Mouse (Mus musculus) cortical plate, adult 2 months (tissue): ENCODE measurements around the gene Camk1d. TPM values are rescaled to one million over a fixed set of nuclear protein-coding genes. Genes with fewer than 3 reads are reported as not detected.
A peak's percentile ranks its signal among the peaks of the same experiment; 100 is the strongest.

Experiments used
- H3K27ac ChIP-seq: fragments of 200-500 bp; 2 replicates; pipeline ENCODE4 v1.5.1; 2012; ENCODE audit warnings: low read length, control low read depth, inconsistent platforms; ENCODE audit not compliant: insufficient read depth
- H3K4me1 ChIP-seq: fragments of 200-500 bp; 2 replicates; pipeline ENCODE4 v1.6.1; 2011; ENCODE audit warnings: low read length; ENCODE audit not compliant: control insufficient read depth, insufficient read depth
- H3K4me3 ChIP-seq: fragments of 200-500 bp; 2 replicates; pipeline ENCODE4 v1.5.1; 2011; ENCODE audit warnings: mild to moderate bottlenecking, low read length, control low read depth; ENCODE audit not compliant: insufficient read depth
- CTCF ChIP-seq: fragments of 200-500 bp; IDR thresholded peaks from 2 replicates; pipeline ENCODE4 v1.5.1; 2011; ENCODE audit warnings: mild to moderate bottlenecking, control low read depth, low read length; ENCODE audit not compliant: insufficient read depth; ENCODE audit errors: extremely low read depth
- POLR2A ChIP-seq: fragments of 200-500 bp; IDR thresholded peaks from 2 replicates; pipeline ENCODE4 v1.6.1; 2011; ENCODE audit warnings: mild to moderate bottlenecking, low read length, control low read depth; ENCODE audit not compliant: insufficient read depth; ENCODE audit errors: extremely low read depth
- polyA plus RNA-seq: library from polyadenylated mRNA; depleted of rRNA; stranded (reverse); fragments of >200 nt; gene quantifications from 2 replicates; pipeline ENCODE4 v1.2.3, GENCODE M21; 2012

Camk1d gene
- polyA plus RNA-seq, 1 experiment, result 39.9 TPM

DNA sequence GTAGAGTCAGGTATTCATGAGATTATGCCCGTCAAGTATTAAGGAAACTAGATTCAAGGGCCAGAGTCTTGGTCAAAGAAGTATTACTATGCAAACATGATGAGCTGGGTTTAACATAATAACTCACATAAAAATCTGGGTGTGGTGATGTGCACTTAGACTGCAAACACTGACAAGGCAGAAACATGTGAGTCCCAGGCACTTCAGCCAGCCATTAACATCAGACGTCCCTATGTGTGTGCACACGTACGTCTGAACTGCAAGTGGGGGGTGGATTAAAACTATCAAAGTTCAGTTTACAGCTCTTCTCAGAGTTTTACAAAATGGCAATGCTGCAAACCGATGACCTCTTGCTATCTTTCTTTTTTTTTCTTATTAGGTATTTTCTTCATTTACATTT, 68.0 kb downstream of the Camk1d start:
- TF ChIP-seq CTCF, result no peak
- no peak for TF ChIP-seq POLR2A
- Histone ChIP-seq H3K4me3 (no peak overlapping the region), H3K4me1 (peaks cover 15% of the 10 kb centered on the region), H3K27ac (no peak overlapping the region)

DNA sequence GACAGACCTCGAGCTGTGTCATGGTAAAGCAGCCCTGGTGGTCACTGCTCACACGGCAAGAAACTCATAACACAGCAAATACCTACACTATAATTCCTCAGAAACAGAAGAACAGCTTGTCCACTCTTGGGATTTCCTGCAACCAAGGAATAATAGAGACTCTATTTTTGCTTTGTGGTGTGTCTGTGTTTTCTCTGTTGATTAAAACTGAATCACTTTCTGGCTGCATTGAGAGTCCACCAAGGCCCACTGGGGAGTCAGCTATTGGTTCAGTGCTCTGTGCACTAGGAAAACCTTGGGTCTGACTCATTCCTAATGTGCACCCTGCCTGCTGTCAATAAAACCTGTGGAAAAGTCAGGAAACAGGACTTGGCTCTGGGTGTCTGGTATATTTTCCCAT, 68.7 kb downstream of the Camk1d start:
- no peak overlapping the region for H3K4me3 ChIP-seq
- no peak overlapping the region for H3K27ac ChIP-seq
- peaks cover 12% of the 10 kb centered on the region for H3K4me1 ChIP-seq
- no peak for TF ChIP-seq POLR2A
- no peak for TF ChIP-seq CTCF

DNA sequence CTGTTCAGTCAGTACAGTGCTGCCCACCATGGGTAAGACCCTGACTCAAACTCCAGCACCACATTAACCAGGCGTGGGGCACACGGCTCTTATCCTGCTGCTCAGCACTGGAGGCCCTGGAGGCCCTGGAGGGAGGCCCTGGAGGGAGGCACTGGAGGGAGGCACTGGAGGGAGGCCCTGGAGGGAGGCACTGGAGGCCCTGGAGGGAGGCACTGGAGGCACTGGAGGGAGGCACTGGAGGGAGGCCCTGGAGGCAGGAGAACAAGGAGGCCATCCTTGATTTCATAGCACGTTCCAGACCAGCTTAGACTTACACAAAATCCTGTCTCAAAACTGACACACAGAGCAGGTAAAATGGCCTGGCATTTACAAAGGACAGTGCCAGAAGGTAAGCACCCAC, 70.4 kb downstream of the Camk1d start:
- no peak overlapping the region for H3K27ac ChIP-seq
- TF ChIP-seq POLR2A, result no peak
- no peak for TF ChIP-seq CTCF
- H3K4me3 ChIP-seq, result no peak overlapping the region
- peaks cover 15% of the 10 kb centered on the region for H3K4me1 ChIP-seq

DNA sequence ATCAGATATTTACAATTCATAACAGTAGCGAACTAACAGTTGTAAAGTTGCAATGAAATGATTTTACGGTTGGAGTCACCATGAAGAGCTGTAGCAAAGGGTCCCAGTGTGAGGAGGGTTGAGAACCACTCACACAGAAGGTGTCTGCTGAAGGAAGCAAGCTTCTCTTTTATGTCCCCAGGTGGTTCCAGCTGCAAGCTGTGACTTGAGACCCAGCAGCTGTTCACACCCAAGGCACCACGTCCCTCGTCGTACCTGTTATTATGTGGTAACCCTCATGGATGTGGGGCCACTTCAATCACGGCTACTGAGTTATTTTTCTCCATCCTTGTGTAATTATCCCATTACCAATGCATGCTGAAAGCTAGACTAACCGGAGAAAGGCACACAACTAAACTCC, 71.1 kb downstream of the Camk1d start:
- H3K4me3 ChIP-seq, result no peak overlapping the region
- H3K4me1 ChIP-seq, result peaks cover 15% of the 10 kb centered on the region
- no peak overlapping the region for H3K27ac ChIP-seq
- TF ChIP-seq CTCF (no peak), POLR2A (no peak)

DNA sequence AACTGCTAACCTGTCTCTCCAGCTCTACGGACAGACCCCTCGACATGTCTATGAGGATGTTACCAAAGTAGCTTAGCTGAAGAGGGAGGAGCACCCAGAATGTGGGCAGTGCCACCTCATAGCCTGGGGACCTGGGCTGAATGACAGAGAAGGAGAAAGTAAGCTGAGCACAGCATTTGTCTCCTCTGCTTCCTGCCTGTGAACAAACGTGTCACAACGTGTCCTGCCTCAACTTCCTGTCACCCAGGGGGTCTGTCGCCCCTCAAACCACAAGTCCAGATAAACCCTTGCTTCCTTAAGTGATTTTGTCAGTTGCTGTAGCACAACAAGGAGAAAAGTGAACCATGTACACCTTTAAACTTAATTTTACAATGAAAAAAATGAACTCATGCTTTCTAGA, 71.7 kb downstream of the Camk1d start:
- no peak overlapping the region for H3K27ac ChIP-seq
- TF ChIP-seq CTCF (no peak), POLR2A (no peak)
- H3K4me3 ChIP-seq, result no peak overlapping the region
- H3K4me1 ChIP-seq, result peaks cover 15% of the 10 kb centered on the region

DNA sequence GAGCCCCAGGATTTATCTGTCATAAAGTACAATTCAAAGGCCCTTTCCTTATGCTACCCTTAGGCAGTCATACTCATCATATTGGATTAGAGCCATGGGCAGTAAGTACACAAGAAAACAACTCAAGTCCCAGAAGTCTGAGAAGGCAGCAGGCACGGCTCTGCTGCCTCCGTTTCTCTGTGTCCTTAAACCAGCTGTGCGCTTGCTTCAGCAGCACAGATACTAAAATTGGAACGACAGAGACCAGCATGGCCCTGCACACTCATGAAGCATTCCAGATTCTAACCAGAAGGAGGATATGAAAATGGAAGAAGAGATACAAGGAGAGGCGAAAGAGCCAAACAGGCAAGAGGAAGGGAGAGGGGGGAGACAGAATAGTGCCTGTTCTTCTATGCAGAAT, 72.6 kb downstream of the Camk1d start:
- Histone ChIP-seq H3K4me1 (peaks cover 21% of the 10 kb centered on the region), H3K4me3 (no peak overlapping the region), H3K27ac (0 out of 2 replicates have a peak overlapping the region, but pooled peaks have one; percentile 8)
- TF ChIP-seq CTCF (no peak), POLR2A (no peak)

DNA sequence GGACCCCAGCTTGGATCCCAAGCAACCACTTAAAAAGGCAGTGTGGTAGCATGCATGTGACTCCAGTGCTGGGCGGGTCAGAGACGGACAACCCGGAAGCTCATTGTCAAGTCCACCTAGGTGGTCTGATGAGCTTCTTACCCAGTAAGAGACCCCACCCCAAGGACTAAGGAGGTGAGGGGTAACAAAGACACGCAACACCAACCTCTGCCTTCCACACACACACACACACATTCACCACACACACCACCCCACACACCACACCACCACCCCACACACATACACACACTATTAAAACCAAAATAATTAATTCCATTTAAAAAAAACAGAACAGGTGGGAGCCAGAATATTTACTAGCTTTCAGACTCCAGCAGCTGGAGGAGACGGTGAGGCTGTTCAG, 73.7 kb downstream of the Camk1d start:
- no peak overlapping the region for H3K27ac ChIP-seq
- no peak for TF ChIP-seq POLR2A
- TF ChIP-seq CTCF, result no peak
- H3K4me3 ChIP-seq, result no peak overlapping the region
- H3K4me1 ChIP-seq, result peaks cover 21% of the 10 kb centered on the region

DNA sequence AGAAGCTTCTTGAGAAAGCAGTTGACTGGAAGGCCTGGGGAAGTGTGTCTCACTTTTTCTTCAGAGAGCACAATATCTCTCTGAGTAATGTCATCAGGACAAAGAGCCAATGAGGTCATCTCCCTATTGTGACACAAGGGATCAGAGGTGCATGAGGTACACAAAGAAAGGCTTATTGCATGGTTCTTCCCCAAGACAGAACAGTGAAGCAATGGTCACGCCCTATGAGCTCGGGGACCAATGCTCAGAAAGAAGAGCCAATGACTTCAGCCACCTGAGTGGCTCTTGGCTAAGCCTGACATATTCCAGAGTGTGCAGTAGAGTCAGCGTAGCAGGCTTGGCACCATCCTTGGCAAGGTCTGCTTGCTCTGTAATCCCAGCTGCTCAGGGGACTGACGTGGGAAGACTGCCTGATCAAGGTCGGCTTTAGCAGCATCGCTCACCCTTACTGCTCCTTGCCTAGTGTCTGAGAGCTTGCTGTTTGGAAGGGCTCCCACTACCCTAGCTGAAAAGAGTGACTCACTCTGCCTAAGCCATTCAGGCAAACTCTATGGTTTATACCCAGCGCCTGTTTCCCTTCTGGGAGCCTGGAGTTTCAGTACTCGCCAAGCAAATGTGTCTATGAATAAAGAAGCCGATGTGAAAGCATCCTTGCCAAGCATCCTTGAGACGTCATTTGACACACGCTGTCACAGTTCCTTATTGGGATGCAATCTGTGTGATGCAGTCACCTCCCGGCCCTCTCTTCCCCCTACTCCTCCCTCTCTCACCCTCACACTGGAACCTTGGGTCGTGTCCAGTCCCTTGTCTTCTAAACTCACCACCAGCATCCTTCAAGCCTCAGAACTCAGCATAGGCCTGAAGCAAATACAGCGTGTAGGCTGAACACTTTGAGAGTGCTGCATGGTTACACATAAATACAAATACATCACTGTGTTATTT, 77.2 kb downstream of the Camk1d start:
- H3K4me1 ChIP-seq, result peaks cover 12% of the 10 kb centered on the region
- no peak for TF ChIP-seq CTCF
- no peak for TF ChIP-seq POLR2A
- H3K27ac ChIP-seq, result peak overlapping the region; percentile 8; the same call in 1 of the 2 replicates
- H3K4me3 ChIP-seq, result no peak overlapping the region

DNA sequence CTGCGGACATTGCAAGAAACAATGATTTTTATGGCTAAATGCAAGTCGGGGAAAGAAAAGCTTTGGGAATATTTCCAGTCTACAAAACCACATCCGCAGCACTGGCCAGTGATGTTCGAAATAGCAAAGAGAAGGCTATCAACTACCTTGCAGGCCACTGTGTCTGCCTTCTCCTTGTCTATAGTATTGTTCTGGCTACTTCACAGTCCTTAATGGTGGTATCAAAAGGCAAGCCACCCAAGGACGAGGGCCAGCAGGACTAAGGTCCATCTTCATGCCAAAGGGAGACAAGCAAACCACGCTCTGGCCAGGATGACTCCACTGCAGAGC, 82.0 kb downstream of the Camk1d start:
- Histone ChIP-seq H3K4me3 (no peak overlapping the region), H3K27ac (no peak overlapping the region), H3K4me1 (peaks cover 9% of the 10 kb centered on the region)
- TF ChIP-seq POLR2A (no peak), CTCF (no peak)

DNA sequence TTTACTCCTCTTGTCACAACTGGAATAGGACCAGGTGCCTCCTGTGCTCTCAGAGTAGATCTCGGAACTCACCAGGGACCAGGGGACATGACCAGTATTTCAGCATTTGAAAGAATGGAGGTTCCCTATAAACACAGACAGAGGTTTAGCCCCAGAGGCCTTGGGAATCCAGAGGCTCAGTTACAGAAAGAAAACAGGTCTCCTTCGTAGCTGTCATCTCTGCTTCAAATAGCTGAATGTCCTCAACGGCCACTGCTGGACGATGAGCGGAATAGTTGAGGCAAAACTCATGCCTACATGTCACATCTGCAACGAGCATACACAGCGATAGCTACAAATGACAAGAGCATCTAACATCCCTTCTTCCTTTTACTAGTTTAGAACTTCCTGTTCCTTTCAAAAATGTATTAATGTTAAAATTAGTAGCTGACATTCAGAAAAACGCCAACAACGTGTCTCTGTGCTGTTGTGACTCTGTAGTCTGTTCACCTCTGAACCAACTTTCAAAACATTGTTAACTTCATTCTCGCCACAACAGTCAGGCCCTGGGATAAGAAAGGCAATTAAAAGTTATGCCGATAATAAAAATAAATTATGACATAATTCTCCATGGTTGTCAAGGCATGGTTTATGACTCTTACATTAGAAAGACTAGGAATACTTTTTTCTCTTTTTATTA, 82.5 kb downstream of the Camk1d start:
- no peak overlapping the region for H3K27ac ChIP-seq
- no peak overlapping the region for H3K4me3 ChIP-seq
- peaks cover 6% of the 10 kb centered on the region for H3K4me1 ChIP-seq
- TF ChIP-seq CTCF, result no peak
- no peak for TF ChIP-seq POLR2A
